In the genomic region with DNA sequence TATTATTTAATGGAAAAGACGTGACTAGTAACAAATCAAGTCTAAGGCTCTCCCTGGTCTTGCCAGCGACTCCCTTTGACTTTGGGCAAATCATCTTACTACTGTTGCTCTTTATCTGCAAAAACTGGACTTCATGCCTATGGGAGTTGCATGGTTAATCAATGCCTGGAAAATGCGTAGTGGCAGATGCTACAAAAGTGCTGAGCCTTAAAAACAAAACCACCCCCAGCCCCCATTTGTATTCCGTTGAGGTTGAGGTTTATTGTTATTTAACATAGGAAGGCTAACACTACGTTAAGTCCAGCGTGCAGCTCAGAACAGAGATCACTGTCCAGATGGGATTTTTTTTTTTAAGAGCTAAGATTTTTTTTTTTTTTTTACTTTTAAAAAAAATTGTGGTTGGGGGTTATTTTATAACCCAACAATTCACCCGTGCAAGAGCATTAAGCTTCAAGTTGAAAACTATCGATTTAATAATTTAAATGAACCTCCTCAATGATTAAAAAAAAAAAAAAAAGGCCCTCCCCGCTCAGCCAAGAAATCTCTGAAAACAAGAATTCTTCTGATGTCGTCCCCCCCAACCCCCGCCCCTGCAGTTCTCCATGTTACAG, we compare ENCODE assay signal across 8 mouse cellular contexts.
DNase-seq lines count a peak whose midpoint lies in the region; ATAC-seq and TF ChIP-seq lines count a peak whose summit lies in the region.

No protein-coding gene starts in this region.

- H3K9ac ChIP-seq in kidney, embryonic 14.5 days (ENCODE audit: low read depth, low read length), result peak overlapping the region; percentile 91
- H3K9ac ChIP-seq in hindbrain, embryonic 15.5 days, result peak overlapping the region; percentile 83
- peak overlapping the region; percentile 84 for H3K9ac ChIP-seq in midbrain, postnatal 0 days (replicated peaks; ENCODE audit: low read length, poor library complexity, severe bottlenecking)

- no peaks in the 10 kb centered on the region for H3K27me3 ChIP-seq in kidney, embryonic 14.5 days (ENCODE audit: control insufficient read depth, insufficient read depth, low read length)
- H3K27me3 ChIP-seq in hindbrain, embryonic 15.5 days, result no peaks in the 10 kb centered on the region
- no peaks in the 10 kb centered on the region for H3K27me3 ChIP-seq in midbrain, postnatal 0 days (ENCODE audit: insufficient read depth, low read length)

- TF ChIP-seq CTCF in bone marrow macrophage, adult 2 months (IDR thresholded peaks at IDR 0.05; ENCODE audit: low read depth, low read length), result no peak
- TF ChIP-seq CTCF in midbrain, postnatal 0 days (IDR thresholded peaks at IDR 0.05), result no peak

- 2% methylated on average over 11 of the region's 11 CpGs for WGBS in kidney, embryonic 14.5 days
- 2% methylated on average over 11 of the region's 11 CpGs for WGBS in hindbrain, embryonic 15.5 days
- WGBS in midbrain, postnatal 0 days, result 1% methylated on average over 11 of the region's 11 CpGs

- peak overlapping the region; percentile 77 for H3K4me2 ChIP-seq in kidney, embryonic 14.5 days (replicated peaks; ENCODE audit: low read depth, low read length)
- peak overlapping the region; percentile 96 for H3K4me2 ChIP-seq in hindbrain, embryonic 15.5 days
- peak overlapping the region; percentile 95 for H3K4me2 ChIP-seq in midbrain, postnatal 0 days (ENCODE audit: low read depth, low read length, poor library complexity, severe bottlenecking)

- ATAC-seq in kidney, embryonic 14.5 days (ENCODE audit: low FRiP score, low TSS enrichment), result no peak
- no peak for ATAC-seq in hindbrain, embryonic 15.5 days (ENCODE audit: low FRiP score, low read depth)
- ATAC-seq in midbrain, postnatal 0 days (ENCODE audit: low FRiP score), result no peak
- ATAC-seq in cerebellum, adult (ENCODE audit: insufficient number of reproducible peaks, low FRiP score, low TSS enrichment), result no peak

- H3K4me1 ChIP-seq in kidney, embryonic 14.5 days (ENCODE audit: control insufficient read depth, insufficient read depth, low read length), result peaks cover 10% of the 10 kb centered on the region
- peaks cover 7% of the 10 kb centered on the region for H3K4me1 ChIP-seq in bone marrow macrophage, adult 2 months (ENCODE audit: control insufficient read depth, insufficient read depth, low read length)
- H3K4me1 ChIP-seq in hindbrain, embryonic 15.5 days (replicated peaks), result peaks cover 27% of the 10 kb centered on the region
- H3K4me1 ChIP-seq in midbrain, postnatal 0 days (ENCODE audit: insufficient read depth, low read length), result 0 out of 2 replicates have a peak, but pooled peaks cover 6% of the 10 kb centered on the region

- no peaks in the 10 kb centered on the region for H3K9me3 ChIP-seq in kidney, embryonic 14.5 days (ENCODE audit: control insufficient read depth, low read length)
- H3K9me3 ChIP-seq in hindbrain, embryonic 15.5 days, result no peaks in the 10 kb centered on the region
- H3K9me3 ChIP-seq in midbrain, postnatal 0 days (ENCODE audit: low read length), result no peaks in the 10 kb centered on the region

- peak overlapping the region; percentile 100 for H3K27ac ChIP-seq in kidney, embryonic 14.5 days (ENCODE audit: low read depth, low read length)
- H3K27ac ChIP-seq in bone marrow macrophage, adult 2 months (ENCODE audit: insufficient read depth, low read depth, low read length), result no peak overlapping the region; the same call in 1 of the 2 replicates
- peak overlapping the region; percentile 100 for H3K27ac ChIP-seq in hindbrain, embryonic 15.5 days (replicated peaks)
- peak overlapping the region; percentile 98 for H3K27ac ChIP-seq in midbrain, postnatal 0 days (ENCODE audit: low read depth, low read length)

- no peak for TF ChIP-seq POLR2A in bone marrow macrophage, adult 2 months (IDR thresholded peaks at IDR 0.05; ENCODE audit: borderline replicate concordance, low read depth, low read length)

- H3K36me3 ChIP-seq in kidney, embryonic 14.5 days (ENCODE audit: control insufficient read depth, insufficient read depth, low read length), result no peaks in the 10 kb centered on the region
- H3K36me3 ChIP-seq in hindbrain, embryonic 15.5 days, result no peaks in the 10 kb centered on the region
- H3K36me3 ChIP-seq in midbrain, postnatal 0 days (ENCODE audit: insufficient read depth, low read length), result no peaks in the 10 kb centered on the region

- peak overlapping the region; percentile 83 for H3K4me3 ChIP-seq in kidney, embryonic 14.5 days (ENCODE audit: low read length)
- H3K4me3 ChIP-seq in bone marrow macrophage, adult 2 months (ENCODE audit: insufficient read depth, low read length), result peak overlapping the region; percentile 64
- H3K4me3 ChIP-seq in hindbrain, embryonic 15.5 days, result peak overlapping the region; percentile 82
- H3K4me3 ChIP-seq in midbrain, postnatal 0 days (ENCODE audit: low read depth, low read length), result peak overlapping the region; percentile 89

- DNase-seq in kidney, postnatal 36 days, result no peak
- DNase-seq in midbrain, postnatal 0 days (ENCODE audit: low spot score), result peak; percentile 21
- no peak for DNase-seq in urinary bladder, postnatal 14 days (ENCODE audit: low spot score)
- DNase-seq in cerebellum, postnatal 36 days, result no peak
